Mouse (Mus musculus): ENCODE measurements at regions not wholly inside any gene's neighbourhood (a gene's known extent, or its start where the extent isn't known, plus 50 kb on each side); places are given as distances from the start of the nearest gene placed in this dataset.

DNA sequence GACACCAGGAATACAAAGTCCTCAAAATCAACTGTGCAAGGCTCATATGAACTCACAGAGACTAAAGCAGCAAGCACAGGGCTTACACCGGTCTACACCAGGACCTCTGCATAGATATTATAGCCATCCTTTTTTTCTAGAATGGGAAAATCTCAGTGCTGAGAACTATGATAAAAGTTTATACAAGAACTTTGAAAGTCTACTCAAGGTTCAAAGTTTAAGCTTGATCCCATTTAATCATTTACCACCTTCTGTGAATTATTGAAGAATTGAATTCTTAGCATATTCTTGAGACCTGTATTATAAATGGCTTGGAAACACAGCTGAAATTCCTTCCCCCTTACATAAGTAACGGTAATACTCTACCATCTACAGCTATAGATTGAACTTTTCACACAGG is 902.1 kb upstream of the B3galt2 start:
- no peak for TF ChIP-seq POLR2A (IDR thresholded peaks at IDR 0.05; ENCODE audit: low read depth, low read length)
- no peak for TF ChIP-seq CTCF (IDR thresholded peaks at IDR 0.05; ENCODE audit: extremely low read depth, insufficient read length, insufficient replicate concordance, low read depth, low read length)

Data from small intestine, adult 2 months (tissue).